Mouse (Mus musculus) testis, adult 2 months (tissue): ENCODE data around the gene Ccnd2. TPM values are rescaled to one million over a fixed set of nuclear protein-coding genes. Genes with fewer than 3 reads are reported as not detected.

Source experiments
- H3K27ac ChIP-seq: fragments of 200-500 bp; 2 replicates; pipeline ENCODE4 v1.5.1; 2012; ENCODE audit warnings: low read depth, low read length; ENCODE audit not compliant: control insufficient read depth, insufficient read depth
- H3K27me3 ChIP-seq: fragments of 200-500 bp; 2 replicates; pipeline ENCODE4 v1.6.1; 2012; ENCODE audit warnings: mild to moderate bottlenecking, low read length, moderate library complexity; ENCODE audit not compliant: control insufficient read depth, insufficient read depth
- H3K36me3 ChIP-seq: fragments of 200-500 bp; 2 replicates; pipeline ENCODE4 v1.6.1; 2012; ENCODE audit warnings: mild to moderate bottlenecking, low read length; ENCODE audit not compliant: control insufficient read depth, insufficient read depth
- H3K4me1 ChIP-seq: fragments of 200-500 bp; 2 replicates; pipeline ENCODE4 v1.6.1; 2012; ENCODE audit warnings: low read length; ENCODE audit not compliant: control insufficient read depth, insufficient read depth
- H3K4me3 ChIP-seq: fragments of 200-500 bp; 2 replicates; pipeline ENCODE4 v1.5.1; 2012; ENCODE audit warnings: low read depth, mild to moderate bottlenecking, low read length, moderate library complexity, mixed read lengths; ENCODE audit not compliant: control insufficient read depth
- CTCF ChIP-seq: fragments of 200-500 bp; IDR thresholded peaks from 2 replicates; pipeline ENCODE4 v1.5.1; 2012; ENCODE audit warnings: low read depth, mild to moderate bottlenecking, inconsistent platforms, low read length, moderate library complexity; ENCODE audit not compliant: control insufficient read depth, insufficient read depth, insufficient replicate concordance
- POLR2A ChIP-seq: fragments of 200-500 bp; IDR thresholded peaks from 2 replicates; pipeline ENCODE4 v1.6.1; 2012; ENCODE audit warnings: low read depth, mild to moderate bottlenecking, inconsistent platforms, low read length, moderate library complexity; ENCODE audit not compliant: control insufficient read depth
- polyA plus RNA-seq: library from polyadenylated mRNA; depleted of rRNA; stranded (reverse); fragments of >200 nt; gene quantifications from 2 replicates; pipeline ENCODE4 v1.2.3, GENCODE M21; 2012

Ccnd2 gene
- polyA plus RNA-seq, 1 experiment = 4.3 TPM

GRCm38 (mm10) chr6:127138962-127139361 lies 13.0 kb downstream of the Ccnd2 start:
- TF ChIP-seq CTCF (no peak), POLR2A (no peak)
- Histone ChIP-seq H3K27ac (no peak overlapping the region), H3K36me3 (no peaks in the 10 kb centered on the region), H3K4me1 (peaks cover 3% of the 10 kb centered on the region), H3K4me3 (no peak overlapping the region), H3K27me3 (no peaks in the 10 kb centered on the region)

GRCm38 (mm10) chr6:127133433-127134245 lies 18.4 kb downstream of the Ccnd2 start:
- no peaks in the 10 kb centered on the region for H3K27me3 ChIP-seq
- no peaks in the 10 kb centered on the region for H3K36me3 ChIP-seq
- no peak overlapping the region for H3K27ac ChIP-seq
- no peaks in the 10 kb centered on the region for H3K4me1 ChIP-seq
- TF ChIP-seq POLR2A (no peak), CTCF (no peak)
- no peak overlapping the region for H3K4me3 ChIP-seq

- H3K4me1 ChIP-seq = no peaks in the 10 kb centered on the region
- H3K27me3 ChIP-seq = no peaks in the 10 kb centered on the region
- H3K36me3 ChIP-seq = no peaks in the 10 kb centered on the region
- H3K27ac ChIP-seq = no peak overlapping the region
- TF ChIP-seq CTCF (no peak), POLR2A (no peak)
- no peak overlapping the region for H3K4me3 ChIP-seq
These were observed 19.3 kb downstream of the Ccnd2 start for GRCm38 (mm10) chr6:127132719-127133118.

DNA sequence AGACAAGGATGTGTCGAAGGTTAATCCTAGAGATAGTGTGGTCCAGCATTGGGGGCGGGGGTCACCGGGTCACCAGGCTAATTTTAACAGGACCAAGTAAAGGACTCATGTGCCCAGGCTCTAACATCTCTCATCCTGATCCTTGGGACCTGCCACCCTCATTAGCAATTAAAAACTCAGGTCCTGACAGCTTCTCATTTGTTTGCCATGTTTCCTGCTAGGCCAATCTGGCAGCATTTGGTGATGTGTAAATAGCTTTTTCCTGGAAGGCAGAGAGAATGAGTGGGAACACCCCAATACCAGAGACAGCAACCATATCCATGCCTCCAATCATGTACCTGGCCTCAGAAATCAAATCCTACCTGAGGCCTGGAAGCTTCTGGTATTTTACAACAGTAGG lies 20.0 kb downstream of the Ccnd2 start:
- TF ChIP-seq CTCF (no peak), POLR2A (no peak)
- Histone ChIP-seq H3K4me1 (no peaks in the 10 kb centered on the region), H3K4me3 (no peak overlapping the region), H3K36me3 (no peaks in the 10 kb centered on the region), H3K27me3 (no peaks in the 10 kb centered on the region), H3K27ac (no peak overlapping the region)

DNA sequence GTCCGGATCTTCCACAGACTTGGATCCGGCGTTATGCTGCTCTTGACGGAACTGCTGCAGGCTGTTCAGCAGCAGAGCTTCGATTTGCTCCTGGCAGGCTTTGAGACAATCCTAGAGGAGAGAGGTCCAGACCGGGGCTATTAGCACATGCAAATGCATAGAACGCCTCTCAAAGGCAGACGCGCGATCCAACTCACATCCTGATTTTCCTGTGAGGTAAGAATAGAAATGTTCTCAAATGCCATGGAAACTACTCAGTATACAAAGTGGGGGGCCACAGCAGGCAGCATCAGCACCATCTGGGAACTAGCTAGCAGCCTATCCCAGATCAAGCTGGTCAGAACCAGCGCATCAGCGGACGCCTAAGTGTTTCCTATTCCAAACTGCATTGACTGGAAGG lies 21.6 kb downstream of the Ccnd2 start:
- Histone ChIP-seq H3K4me3 (no peak overlapping the region), H3K4me1 (no peaks in the 10 kb centered on the region), H3K27ac (no peak overlapping the region), H3K27me3 (no peaks in the 10 kb centered on the region), H3K36me3 (no peaks in the 10 kb centered on the region)
- no peak for TF ChIP-seq POLR2A
- TF ChIP-seq CTCF = no peak

GRCm38 (mm10) chr6:127129659-127130058 lies 22.3 kb downstream of the Ccnd2 start:
- Histone ChIP-seq H3K27ac (no peak overlapping the region), H3K36me3 (no peaks in the 10 kb centered on the region), H3K27me3 (no peaks in the 10 kb centered on the region), H3K4me1 (no peaks in the 10 kb centered on the region), H3K4me3 (no peak overlapping the region)
- TF ChIP-seq CTCF = no peak
- no peak for TF ChIP-seq POLR2A

GRCm38 (mm10) chr6:127123506-127123905 lies 28.5 kb downstream of the Ccnd2 start:
- Histone ChIP-seq H3K36me3 (no peaks in the 10 kb centered on the region), H3K4me3 (no peak overlapping the region), H3K27me3 (no peaks in the 10 kb centered on the region), H3K4me1 (no peaks in the 10 kb centered on the region), H3K27ac (peak overlapping the region; percentile 0; the same call in 1 of the 2 replicates)
- TF ChIP-seq CTCF (no peak), POLR2A (no peak)

DNA sequence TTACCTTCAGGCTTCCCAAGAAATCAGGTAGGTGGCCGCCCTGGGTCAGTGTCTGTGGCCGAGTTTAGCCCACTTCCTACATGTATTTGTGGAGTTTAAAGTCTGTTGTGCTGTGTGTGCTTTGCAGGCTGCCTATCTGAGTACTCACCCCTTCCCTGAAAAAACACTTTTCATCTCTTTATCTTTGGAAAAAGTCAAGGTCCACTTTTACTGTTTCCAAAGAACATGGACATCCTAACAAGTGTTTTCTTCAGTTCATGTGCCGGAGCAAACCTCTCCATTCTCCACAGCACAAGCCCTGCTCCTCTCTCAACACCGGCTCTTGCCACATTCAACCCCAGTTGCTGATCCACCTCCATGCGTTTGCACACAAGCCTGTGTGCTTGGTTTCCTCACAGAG lies 29.0 kb downstream of the Ccnd2 start:
- H3K4me1 ChIP-seq = no peaks in the 10 kb centered on the region
- no peaks in the 10 kb centered on the region for H3K27me3 ChIP-seq
- H3K4me3 ChIP-seq = no peak overlapping the region
- H3K36me3 ChIP-seq = no peaks in the 10 kb centered on the region
- peak overlapping the region; percentile 11; the same call in 1 of the 2 replicates for H3K27ac ChIP-seq
- no peak for TF ChIP-seq POLR2A
- TF ChIP-seq CTCF = no peak
